Mouse (Mus musculus): Measurements from ENCODE around the gene Hoxc6.

Gene Hoxc6

DNA sequence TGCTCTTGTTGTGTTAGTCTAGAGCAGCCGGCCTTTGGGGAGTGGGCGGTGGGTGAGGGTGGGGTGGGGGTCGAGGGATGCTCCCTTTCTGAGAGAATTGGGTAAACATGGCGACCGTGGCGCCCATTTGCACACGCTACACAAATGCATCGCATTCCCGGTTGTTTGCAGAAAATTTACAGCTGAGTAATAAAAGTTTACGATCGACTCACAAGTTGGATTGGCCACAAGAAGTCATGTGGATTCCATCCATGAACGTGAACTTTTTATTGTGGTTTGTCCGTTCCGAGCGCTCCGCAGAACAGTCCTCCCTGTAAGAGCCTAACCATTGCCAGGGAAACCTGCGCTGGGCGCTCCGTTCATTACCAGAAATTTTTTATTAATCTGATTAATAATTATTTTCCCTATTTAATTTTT is at the start of gene Hoxc6:
Gene Hoxc6 (plus strand): TSS at position 319 of the 417 bp plus-strand sequence.
- in situ Hi-C loops (cut with MboI, MseI), result no loop called here

GRCm38 (mm10) chr15:102948842-102949241 is 49.2 kb upstream of the Hoxc6 start:
- in situ Hi-C loops (cut with MboI, MseI), result no loop called here

- in situ Hi-C loops (cut with MboI, MseI), result no loop called here
Observed at GRCm38 (mm10) chr15:102949696-102950095, 48.4 kb upstream of the Hoxc6 start.

DNA sequence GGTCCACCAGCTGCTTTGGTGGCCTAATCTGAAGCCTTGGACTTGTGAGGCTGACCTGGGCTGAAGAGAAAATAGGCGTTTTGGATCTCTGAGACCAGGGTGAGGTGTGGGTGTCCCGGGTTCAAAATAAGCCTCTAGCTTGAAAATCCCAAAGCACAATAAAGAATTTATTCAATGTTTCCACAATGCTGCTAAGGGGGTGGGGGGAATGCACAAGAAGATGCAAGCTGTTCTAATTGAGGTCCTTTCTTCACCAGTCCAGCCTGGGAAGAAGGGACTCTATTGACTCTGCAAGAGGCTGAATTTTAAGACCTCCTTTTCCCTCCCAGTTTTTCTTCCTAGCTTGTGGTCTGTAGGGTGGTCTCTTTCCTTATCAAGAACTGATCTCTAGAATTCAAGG is 47.2 kb upstream of the Hoxc6 start:
- in situ Hi-C loops (cut with MboI, MseI), result no loop called here

- in situ Hi-C loops (cut with MboI, MseI), result no loop called here
Observed at GRCm38 (mm10) chr15:102953561-102953960, 44.5 kb upstream of the Hoxc6 start.

DNA sequence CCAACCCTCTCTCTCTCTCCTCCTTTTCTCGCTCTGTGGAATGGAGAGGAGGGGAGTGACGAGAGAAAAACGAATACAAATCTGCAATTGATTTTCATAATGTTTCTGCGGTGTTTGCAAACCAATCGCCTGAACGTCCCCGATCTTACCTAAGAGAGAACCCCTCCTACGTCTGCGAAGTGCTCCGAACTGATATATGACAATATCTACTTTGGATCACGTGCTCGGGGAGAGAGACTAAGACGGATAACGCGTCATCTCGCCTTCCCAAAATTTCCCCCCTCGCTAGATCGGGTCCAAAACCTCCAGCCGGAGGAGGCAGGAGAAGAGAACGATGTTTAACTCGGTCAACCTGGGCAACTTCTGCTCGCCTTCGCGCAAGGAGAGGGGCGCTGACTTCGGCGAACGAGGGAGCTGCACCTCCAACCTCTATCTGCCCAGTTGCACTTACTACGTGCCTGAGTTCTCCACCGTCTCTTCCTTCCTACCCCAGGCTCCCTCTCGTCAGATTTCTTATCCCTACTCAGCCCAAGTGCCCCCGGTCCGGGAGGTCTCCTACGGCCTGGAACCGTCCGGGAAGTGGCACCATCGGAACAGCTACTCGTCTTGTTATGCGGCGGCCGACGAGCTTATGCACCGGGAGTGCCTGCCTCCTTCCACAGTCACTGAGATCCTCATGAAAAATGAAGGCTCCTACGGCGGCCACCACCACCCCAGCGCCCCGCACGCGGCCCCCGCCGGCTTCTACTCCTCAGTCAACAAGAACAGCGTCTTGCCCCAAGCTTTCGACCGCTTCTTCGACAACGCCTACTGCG is 43.7 kb upstream of the Hoxc6 start, which contains the start of gene Hoxc11:
Gene Hoxc11 (plus strand): TSS at position 236 of the 815 bp plus-strand sequence.
- in situ Hi-C loops (cut with MboI, MseI), result no loop called here

- in situ Hi-C loops (cut with MboI, MseI), result no loop called here
Observed at GRCm38 (mm10) chr15:102955007-102955382, 43.1 kb upstream of the Hoxc6 start.

GRCm38 (mm10) chr15:102955833-102956640 is 42.0 kb upstream of the Hoxc6 start:
- in situ Hi-C loops (cut with MboI, MseI), result no loop called here

- in situ Hi-C loops (cut with MboI, MseI), result no loop called here
Observed at GRCm38 (mm10) chr15:102956906-102957305, 41.2 kb upstream of the Hoxc6 start.

- in situ Hi-C loops (cut with MboI, MseI), result no loop called here
Observed at GRCm38 (mm10) chr15:102959663-102960191, 38.3 kb upstream of the Hoxc6 start.

DNA sequence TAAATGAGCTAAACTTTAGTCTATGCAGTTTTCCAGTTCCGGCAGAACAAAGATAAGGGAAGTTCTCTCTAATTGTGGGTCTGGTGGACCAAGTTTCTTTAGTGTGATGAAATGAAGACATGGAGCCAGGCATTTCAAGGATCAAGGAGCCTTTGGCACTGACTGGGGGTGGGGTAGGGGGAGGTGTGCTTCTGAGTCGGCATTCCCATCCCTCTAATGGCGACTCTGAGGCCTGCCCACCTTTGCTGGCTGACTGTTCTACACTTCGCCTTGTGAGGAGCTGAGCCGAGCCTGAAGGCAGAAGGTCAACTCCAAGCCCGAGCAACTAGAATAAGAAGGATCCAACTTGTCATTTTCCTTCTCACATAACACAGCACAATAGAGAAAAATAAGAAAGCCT is 36.3 kb upstream of the Hoxc6 start:
- in situ Hi-C loops (cut with MboI, MseI), result no loop called here

- in situ Hi-C loops (cut with MboI, MseI), result no loop called here
Observed at GRCm38 (mm10) chr15:102962492-102962891, 35.6 kb upstream of the Hoxc6 start.

DNA sequence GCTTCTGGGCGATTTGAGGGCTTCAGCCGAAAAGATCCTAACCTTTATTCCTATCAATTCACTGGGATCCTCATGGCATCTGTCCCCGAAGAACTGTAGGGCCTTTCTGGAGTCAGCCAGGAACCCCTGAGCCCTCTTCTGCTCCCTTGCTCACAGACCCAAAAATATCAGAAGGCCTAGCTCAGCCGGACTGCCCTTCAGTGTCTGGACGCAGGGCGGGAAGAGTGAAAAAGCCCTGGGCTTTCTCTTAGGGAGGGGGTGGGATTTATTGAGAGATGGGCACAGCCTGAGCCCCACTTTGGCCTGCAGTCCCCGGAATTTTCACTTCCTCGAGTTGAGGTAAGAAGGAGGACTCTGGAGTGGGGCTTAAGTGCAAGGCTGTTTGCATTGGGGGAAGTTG is 34.8 kb upstream of the Hoxc6 start:
- in situ Hi-C loops (cut with MboI, MseI), result no loop called here

DNA sequence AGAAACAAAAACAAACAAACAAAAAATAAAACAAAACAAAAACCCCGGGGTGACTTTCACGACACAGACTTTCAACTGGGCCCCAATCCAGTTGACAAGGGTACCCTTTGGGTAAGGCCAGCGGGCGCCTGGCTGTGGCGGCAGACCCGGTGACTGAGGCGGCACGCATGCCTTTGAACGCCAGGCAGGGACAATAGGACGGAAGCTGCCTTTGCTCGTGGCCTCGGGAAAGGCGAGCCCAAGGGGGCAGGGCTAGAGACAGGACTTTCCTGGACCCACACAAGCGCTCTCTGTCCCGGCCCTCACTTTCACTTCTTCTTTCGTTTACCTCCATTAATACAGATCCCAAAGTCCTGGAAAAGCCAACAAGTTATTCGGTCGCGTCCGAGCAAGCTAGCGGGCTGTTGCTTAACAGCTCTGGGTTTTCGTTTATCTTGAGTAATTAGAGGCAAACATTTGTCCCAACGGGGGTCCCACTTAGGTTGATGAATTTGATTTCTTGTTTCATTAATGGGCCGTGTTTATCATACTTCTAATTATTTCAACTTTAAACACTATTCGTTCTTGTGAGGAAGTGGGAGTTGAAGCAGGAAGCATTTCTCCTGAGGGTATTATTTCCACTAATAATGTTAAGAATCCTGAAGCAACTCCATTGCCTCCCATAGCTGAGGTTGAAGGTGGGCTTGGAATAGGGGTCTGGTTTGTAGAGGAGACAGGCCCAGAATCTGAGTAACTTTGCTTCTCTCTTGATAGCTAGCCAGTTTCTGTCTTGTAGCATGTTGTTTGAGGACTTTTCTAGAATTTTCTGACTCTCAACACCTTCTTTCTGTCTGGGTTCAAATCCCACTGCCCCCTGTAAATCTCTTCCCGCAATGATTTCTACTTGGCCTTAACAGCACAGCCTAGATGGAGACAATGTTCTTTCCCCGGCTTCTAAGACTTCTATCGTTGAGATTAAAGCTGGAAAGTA is 34.1 kb upstream of the Hoxc6 start:
- in situ Hi-C loops (cut with MboI, MseI), result no loop called here

GRCm38 (mm10) chr15:102965003-102965891 is 32.8 kb upstream of the Hoxc6 start:
- in situ Hi-C loops (cut with MboI, MseI), result no loop called here

DNA sequence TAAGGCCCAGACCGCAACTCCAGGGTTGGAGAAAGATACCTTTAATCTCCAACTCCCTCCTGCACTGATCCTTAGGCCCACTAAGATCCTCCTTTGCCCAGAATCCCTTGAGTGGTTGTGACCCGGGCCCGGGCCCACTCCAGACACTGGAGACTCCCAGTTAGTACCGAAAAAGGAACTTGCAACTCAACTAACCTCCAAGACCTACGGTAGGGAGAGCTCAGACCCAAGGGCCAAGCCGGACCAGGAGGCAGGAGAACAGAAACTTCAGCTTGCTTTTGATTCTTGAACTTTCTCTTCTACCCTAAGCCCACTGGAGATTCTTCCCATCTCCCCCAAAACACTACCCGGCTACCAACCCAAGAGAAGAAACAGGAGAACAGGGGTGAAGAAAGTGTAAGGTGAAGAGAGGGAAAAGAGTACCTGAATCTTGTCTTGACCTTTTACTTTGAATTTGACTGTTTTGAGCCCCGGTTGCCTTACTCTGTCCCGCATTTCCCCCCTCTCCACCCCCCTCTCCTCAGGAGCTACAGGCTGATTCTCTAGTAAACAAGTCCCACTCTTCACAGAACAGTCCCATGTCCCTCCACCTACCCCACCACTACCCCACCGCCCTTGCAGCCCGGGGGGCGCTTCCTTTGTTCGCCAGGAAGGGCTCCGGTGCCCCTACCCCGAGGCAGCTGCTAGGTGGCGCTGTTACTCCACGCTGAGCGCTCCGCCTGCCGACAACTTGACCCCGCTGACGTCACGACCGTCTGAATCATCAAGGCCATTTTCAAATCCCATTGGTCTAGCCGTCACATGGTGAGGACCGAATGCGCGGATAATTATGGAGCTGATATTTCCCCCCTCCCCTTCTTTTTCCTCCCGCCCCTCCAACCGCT is 31.9 kb upstream of the Hoxc6 start:
- in situ Hi-C loops (cut with MboI, MseI), result no loop called here

GRCm38 (mm10) chr15:102966776-102967311 is 31.2 kb upstream of the Hoxc6 start, which contains the start of gene Hoxc10:
Gene Hoxc10 (plus strand): TSS chr15:102966796.
- in situ Hi-C loops (cut with MboI, MseI), result no loop called here

GRCm38 (mm10) chr15:102967312-102967510 is 30.8 kb upstream of the Hoxc6 start, which contains the start of gene Hoxc5:
Gene Hoxc5 (plus strand): TSS chr15:102967443.
- in situ Hi-C loops (cut with MboI, MseI), result no loop called here
